Mouse (Mus musculus) liver, embryonic 16.5 days (tissue): ENCODE measurements around the gene Pik3ca. TPM values are rescaled to one million over a fixed set of nuclear protein-coding genes. Genes with fewer than 3 reads are reported as not detected.

ENCODE experiments used
- ATAC-seq: fragments of 200-750 bp; cut with Nextera tagmentation; 2 replicates; pipeline ENCODE4 v1.8.0; 2017; ENCODE audit warnings: low read depth, mild to moderate bottlenecking, moderate number of reproducible peaks, moderate library complexity
- H3K27ac ChIP-seq: fragments of 300-500 bp; sonication (generic); 2 replicates; pipeline ENCODE4 v1.5.1; 2014; ENCODE audit warnings: mild to moderate bottlenecking, low read length
- H3K27me3 ChIP-seq: fragments of 300-500 bp; sonication (generic); 2 replicates; pipeline ENCODE4 v1.6.1; 2014; ENCODE audit warnings: low read depth, low read length, mixed read lengths; ENCODE audit not compliant: control insufficient read depth, insufficient read depth
- H3K36me3 ChIP-seq: fragments of 300-500 bp; sonication (generic); 2 replicates; pipeline ENCODE4 v1.6.1; 2014; ENCODE audit warnings: mild to moderate bottlenecking; ENCODE audit not compliant: control insufficient read depth, insufficient read depth
- H3K4me1 ChIP-seq: fragments of 300-500 bp; sonication (generic); 2 replicates; pipeline ENCODE4 v1.6.1; 2014; ENCODE audit warnings: low read depth, low read length, mixed read lengths; ENCODE audit not compliant: control insufficient read depth
- H3K4me2 ChIP-seq: fragments of 300-500 bp; sonication (generic); 2 replicates; pipeline ENCODE4 v1.6.1; 2014; ENCODE audit warnings: low read depth, low read length, mixed read lengths
- H3K4me3 ChIP-seq: fragments of 300-500 bp; sonication (generic); 2 replicates; pipeline ENCODE4 v1.5.1; 2014; ENCODE audit warnings: low read depth, mild to moderate bottlenecking, low read length
- H3K9ac ChIP-seq: fragments of 300-500 bp; sonication (generic); 2 replicates; pipeline ENCODE4 v1.6.1; 2014; ENCODE audit warnings: low read depth, low read length
- H3K9me3 ChIP-seq: fragments of 300-500 bp; sonication (generic); replicated peaks from 2 replicates; pipeline ENCODE4 v1.6.1; 2016; ENCODE audit warnings: low read length; ENCODE audit not compliant: control insufficient read depth
- WGBS: fragments of 180-500 bp; shearing (Covaris S2); extraction: QIAGEN DNeasy Blood & Tissue Kit; methylation state at CpG from one replicate; pipeline ENCODE4 v1.1.7; 2014; ENCODE audit not compliant: insufficient replicate concordance; 5-methylcytosine and 5-hydroxymethylcytosine counted together
- polyA plus RNA-seq: library from polyadenylated mRNA; unstranded; fragments of >200 nt; fragmentation: Nextera tagmentation; extraction: Ambion mirVana; gene quantifications from 2 replicates; pipeline ENCODE4 v1.2.1, GENCODE M21; 2015

Pik3ca gene
- polyA plus RNA-seq: 1.8 and 2.9 TPM in 2 replicates

- WGBS: under 1% methylated on average over 52 of the region's 65 CpGs
- Histone ChIP-seq H3K4me1 (peaks cover 18% of the 10 kb centered on the region), H3K4me3 (peak within 1 kb of the TSS; percentile 89), H3K9ac (peak within 1 kb of the TSS; percentile 93), H3K36me3 (no peaks in the 10 kb centered on the region), H3K27ac (peak within 1 kb of the TSS; percentile 98), H3K27me3 (no peaks in the 10 kb centered on the region), H3K4me2 (peak within 1 kb of the TSS; percentile 90), H3K9me3 (no peaks in the 10 kb centered on the region)
- ATAC-seq: peak; percentile 61
Observed at GRCm38 (mm10) chr3:32397461-32398174, at the start of gene Pik3ca. Gene Pik3ca (plus strand): TSS chr3:32397671.

GRCm38 (mm10) chr3:32347881-32348280 is 49.6 kb upstream of the Pik3ca start:
- Histone ChIP-seq H3K9me3 (no peaks in the 10 kb centered on the region), H3K4me2 (no peak overlapping the region), H3K27ac (no peak overlapping the region), H3K27me3 (no peaks in the 10 kb centered on the region), H3K4me3 (no peak overlapping the region), H3K4me1 (no peaks in the 10 kb centered on the region), H3K9ac (no peak overlapping the region), H3K36me3 (no peaks in the 10 kb centered on the region; the same call in 1 of the 2 replicates)
- no peak for ATAC-seq
- WGBS: 75% methylated on average over 6 of the region's 6 CpGs

- no peak for ATAC-seq
- WGBS: 44% methylated on average over 6 of the region's 6 CpGs
- peaks cover 2% of the 10 kb centered on the region for H3K4me1 ChIP-seq
- H3K4me2 ChIP-seq: no peak overlapping the region
- peaks cover 8% of the 10 kb centered on the region for H3K27me3 ChIP-seq
- no peaks in the 10 kb centered on the region for H3K36me3 ChIP-seq
- H3K4me3 ChIP-seq: no peak overlapping the region
- no peak overlapping the region for H3K27ac ChIP-seq
- H3K9me3 ChIP-seq: no peaks in the 10 kb centered on the region
- no peak overlapping the region for H3K9ac ChIP-seq
Observed at GRCm38 (mm10) chr3:32361221-32361620, 36.2 kb upstream of the Pik3ca start.

- no peak for ATAC-seq
- Histone ChIP-seq H3K9me3 (no peaks in the 10 kb centered on the region), H3K27me3 (peaks cover 13% of the 10 kb centered on the region), H3K27ac (no peak overlapping the region), H3K9ac (no peak overlapping the region), H3K4me2 (no peak overlapping the region), H3K36me3 (no peaks in the 10 kb centered on the region), H3K4me1 (peaks cover 3% of the 10 kb centered on the region), H3K4me3 (no peak overlapping the region)
- WGBS: 54% methylated on average over 4 of the region's 4 CpGs
Observed at GRCm38 (mm10) chr3:32364195-32364594, 33.3 kb upstream of the Pik3ca start.

GRCm38 (mm10) chr3:32364841-32365545 is 32.5 kb upstream of the Pik3ca start:
- Histone ChIP-seq H3K9me3 (no peaks in the 10 kb centered on the region), H3K4me2 (peak overlapping the region; percentile 85), H3K27me3 (peaks cover 13% of the 10 kb centered on the region), H3K36me3 (no peaks in the 10 kb centered on the region), H3K4me3 (peak overlapping the region; percentile 77), H3K9ac (peak overlapping the region; percentile 54), H3K4me1 (peaks cover 3% of the 10 kb centered on the region), H3K27ac (no peak overlapping the region)
- peak; percentile 27 for ATAC-seq
- WGBS: 3% methylated on average over 54 of the region's 54 CpGs

DNA sequence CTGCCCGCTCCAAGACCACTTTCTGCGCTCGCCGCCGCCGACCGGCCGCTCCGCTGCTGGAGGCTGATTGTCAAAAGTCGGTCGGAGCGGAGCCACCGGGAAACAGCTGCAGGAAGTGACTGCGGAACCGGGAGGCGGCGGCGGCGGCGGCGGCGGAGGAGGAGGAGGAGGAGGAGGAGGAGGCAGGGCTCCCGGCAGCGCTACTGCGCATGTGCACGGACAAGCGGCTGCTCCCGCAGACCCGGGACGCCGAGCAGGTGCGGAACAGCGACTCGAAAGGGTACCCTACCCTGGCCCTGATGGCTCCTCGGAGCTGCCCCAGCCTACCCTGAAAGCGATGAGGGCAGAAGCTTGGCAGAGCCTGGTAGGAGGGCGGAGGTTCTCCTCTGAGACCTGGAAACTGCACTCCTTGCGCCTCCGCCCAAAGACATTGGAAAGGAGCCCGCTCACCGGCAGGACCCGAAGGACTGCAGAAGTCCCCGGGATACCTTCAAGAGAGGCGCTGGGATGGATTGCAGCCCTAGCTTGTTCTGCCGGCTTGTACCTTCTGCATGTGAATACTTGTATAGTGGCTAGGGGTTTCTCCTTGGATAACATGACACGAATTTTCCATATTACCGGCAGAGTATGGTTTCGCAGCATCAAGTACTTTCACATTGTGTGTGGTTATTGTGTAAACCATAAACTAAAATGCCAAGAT is 31.8 kb upstream of the Pik3ca start, which contains the start of gene Zmat3:
Gene Zmat3, minus strand, starts transcription at position 469 of the 700 bp plus-strand sequence.
- Histone ChIP-seq H3K36me3 (no peaks in the 10 kb centered on the region), H3K27ac (no peak within 1 kb of the TSS), H3K9me3 (no peaks in the 10 kb centered on the region), H3K27me3 (peaks cover 13% of the 10 kb centered on the region), H3K4me3 (peak within 1 kb of the TSS; percentile 77), H3K4me2 (peak within 1 kb of the TSS; percentile 85), H3K4me1 (peaks cover 3% of the 10 kb centered on the region), H3K9ac (peak within 1 kb of the TSS; percentile 54)
- ATAC-seq: peak; percentile 71
- 5% methylated on average over 22 of the region's 48 CpGs for WGBS

- no peaks in the 10 kb centered on the region for H3K9me3 ChIP-seq
- H3K4me3 ChIP-seq: peak overlapping the region; percentile 77
- H3K27ac ChIP-seq: no peak overlapping the region
- H3K4me1 ChIP-seq: peaks cover 3% of the 10 kb centered on the region
- no peak overlapping the region; the same call in 1 of the 2 replicates for H3K9ac ChIP-seq
- ATAC-seq: no peak
- no peaks in the 10 kb centered on the region for H3K36me3 ChIP-seq
- 61% methylated on average over 17 of the region's 17 CpGs for WGBS
- H3K27me3 ChIP-seq: peaks cover 13% of the 10 kb centered on the region
- peak overlapping the region; percentile 85 for H3K4me2 ChIP-seq
Observed at GRCm38 (mm10) chr3:32366246-32366734, 31.2 kb upstream of the Pik3ca start.

DNA sequence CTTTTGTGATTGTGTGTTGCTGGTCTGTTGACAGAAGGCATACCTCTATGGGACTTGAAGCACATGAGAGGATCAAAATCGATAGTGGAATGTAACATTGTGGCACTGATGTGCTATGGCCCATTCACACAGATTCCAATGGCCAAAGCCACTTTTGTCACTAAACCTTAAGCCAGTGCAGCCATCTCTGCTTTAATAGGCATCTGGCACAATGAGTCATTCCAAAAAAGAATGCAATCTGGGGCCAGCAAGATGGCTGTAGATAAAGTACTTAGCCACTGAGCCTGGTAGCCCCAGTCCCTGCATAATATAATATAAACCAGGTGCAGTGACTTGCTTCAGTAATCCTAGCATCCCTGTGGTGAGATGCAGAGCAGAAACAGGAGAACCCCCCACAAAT is 30.0 kb upstream of the Pik3ca start:
- no peak for ATAC-seq
- H3K27me3 ChIP-seq: peaks cover 13% of the 10 kb centered on the region
- 64% methylated on average over 1 of the region's 1 CpGs for WGBS

More for the DNA sequence above, 30.0 kb upstream of the Pik3ca start:
- Histone ChIP-seq H3K9ac (no peak overlapping the region), H3K36me3 (no peaks in the 10 kb centered on the region), H3K4me2 (no peak overlapping the region), H3K4me3 (no peak overlapping the region), H3K27ac (no peak overlapping the region), H3K4me1 (peaks cover 3% of the 10 kb centered on the region), H3K9me3 (no peaks in the 10 kb centered on the region)
